Mouse (Mus musculus): Measurements from ENCODE around the gene Lrrc40. TPM values are rescaled to one million over a fixed set of nuclear protein-coding genes. Genes with fewer than 3 reads are reported as not detected.

Lrrc40 gene
- polyA plus RNA-seq (2015; fragmentation: Nextera tagmentation; extraction: Ambion mirVana) = 56.8 and 70.4 TPM in 2 replicates

DNA sequence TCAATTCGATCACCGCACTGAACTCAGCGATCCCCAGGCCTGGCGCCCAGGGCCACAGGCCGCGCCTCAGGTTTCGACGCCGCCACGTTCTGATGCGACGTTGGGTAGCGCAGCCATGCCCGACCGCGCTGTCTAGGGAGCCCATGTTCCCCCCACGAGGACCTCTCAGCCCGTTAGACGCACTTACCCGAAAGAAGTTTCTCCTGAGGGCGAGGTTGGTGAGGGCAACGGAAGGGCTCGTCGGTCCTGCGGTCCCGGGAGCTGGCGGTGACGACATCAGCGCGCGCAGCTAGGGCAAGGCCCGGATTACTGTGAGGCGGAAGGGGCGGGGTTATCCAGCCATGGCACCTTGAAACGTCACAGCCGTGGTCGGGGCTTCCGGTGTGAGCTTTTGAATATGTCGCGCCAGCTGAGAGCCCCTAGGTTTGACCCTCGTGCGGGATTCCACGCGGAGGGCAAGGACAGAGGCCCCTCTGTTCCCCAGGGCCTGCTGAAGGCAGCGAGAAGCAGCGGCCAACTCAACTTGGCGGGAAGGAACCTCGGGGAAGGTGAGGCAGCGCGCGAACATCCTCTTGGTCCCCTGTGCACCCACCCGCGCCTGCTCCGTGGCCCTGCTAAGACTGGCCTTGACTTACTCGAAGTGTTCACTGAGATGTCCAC lies at the start of gene Lrrc40, which contains the start of gene Srsf11:
Lrrc40 (plus strand) TSS at position 334 of the 660 bp plus-strand sequence.
Srsf11 (minus strand) TSS at position 311 of the 660 bp plus-strand sequence.
- peak within 1 kb of the TSS; percentile 68 for H3K9ac ChIP-seq (replicated peaks; ENCODE audit: low read depth, low read length)
- peak; percentile 96 for ATAC-seq
- no peaks in the 10 kb centered on the region for H3K27me3 ChIP-seq (replicated peaks; ENCODE audit: control insufficient read depth, insufficient read depth, low read length)
- no peaks in the 10 kb centered on the region for H3K9me3 ChIP-seq (ENCODE audit: control insufficient read depth, low read length)
- H3K27ac ChIP-seq (ENCODE audit: low read length) = peak within 1 kb of the TSS; percentile 39
- H3K4me1 ChIP-seq (replicated peaks; ENCODE audit: control insufficient read depth, insufficient read depth, low read length) = peaks cover 21% of the 10 kb centered on the region
- peak within 1 kb of the TSS; percentile 78 for H3K4me2 ChIP-seq (ENCODE audit: low read length)
- WGBS = under 1% methylated on average over 55 of the region's 55 CpGs
- peak within 1 kb of the TSS; percentile 54 for H3K4me3 ChIP-seq (replicated peaks; ENCODE audit: low read length)
- no peaks in the 10 kb centered on the region for H3K36me3 ChIP-seq (ENCODE audit: control insufficient read depth, insufficient read depth)

- Histone ChIP-seq H3K9me3 (ENCODE audit: control insufficient read depth, low read length) (no peaks in the 10 kb centered on the region), H3K4me3 (replicated peaks; ENCODE audit: low read length) (no peak overlapping the region), H3K36me3 (ENCODE audit: control insufficient read depth, insufficient read depth) (peaks cover 7% of the 10 kb centered on the region; the same call in 1 of the 2 replicates), H3K9ac (replicated peaks; ENCODE audit: low read depth, low read length) (no peak overlapping the region), H3K4me2 (ENCODE audit: low read length) (no peak overlapping the region), H3K27me3 (replicated peaks; ENCODE audit: control insufficient read depth, insufficient read depth, low read length) (no peaks in the 10 kb centered on the region), H3K4me1 (replicated peaks; ENCODE audit: control insufficient read depth, insufficient read depth, low read length) (no peaks in the 10 kb centered on the region), H3K27ac (ENCODE audit: low read length) (no peak overlapping the region)
- ATAC-seq = no peak
Observed at GRCm38 (mm10) chr3:157993322-157993721, 43.1 kb upstream of the Lrrc40 start.

- WGBS = 84% methylated on average over 2 of the region's 2 CpGs
- Histone ChIP-seq H3K4me3 (replicated peaks; ENCODE audit: low read length) (no peak overlapping the region), H3K36me3 (ENCODE audit: control insufficient read depth, insufficient read depth) (peaks cover 7% of the 10 kb centered on the region; the same call in 1 of the 2 replicates), H3K9me3 (ENCODE audit: control insufficient read depth, low read length) (no peaks in the 10 kb centered on the region), H3K27me3 (replicated peaks; ENCODE audit: control insufficient read depth, insufficient read depth, low read length) (no peaks in the 10 kb centered on the region), H3K4me2 (ENCODE audit: low read length) (no peak overlapping the region), H3K9ac (replicated peaks; ENCODE audit: low read depth, low read length) (no peak overlapping the region), H3K4me1 (replicated peaks; ENCODE audit: control insufficient read depth, insufficient read depth, low read length) (no peaks in the 10 kb centered on the region), H3K27ac (ENCODE audit: low read length) (no peak overlapping the region)
- no peak for ATAC-seq
Observed at GRCm38 (mm10) chr3:157995726-157996125, 40.7 kb upstream of the Lrrc40 start.

DNA sequence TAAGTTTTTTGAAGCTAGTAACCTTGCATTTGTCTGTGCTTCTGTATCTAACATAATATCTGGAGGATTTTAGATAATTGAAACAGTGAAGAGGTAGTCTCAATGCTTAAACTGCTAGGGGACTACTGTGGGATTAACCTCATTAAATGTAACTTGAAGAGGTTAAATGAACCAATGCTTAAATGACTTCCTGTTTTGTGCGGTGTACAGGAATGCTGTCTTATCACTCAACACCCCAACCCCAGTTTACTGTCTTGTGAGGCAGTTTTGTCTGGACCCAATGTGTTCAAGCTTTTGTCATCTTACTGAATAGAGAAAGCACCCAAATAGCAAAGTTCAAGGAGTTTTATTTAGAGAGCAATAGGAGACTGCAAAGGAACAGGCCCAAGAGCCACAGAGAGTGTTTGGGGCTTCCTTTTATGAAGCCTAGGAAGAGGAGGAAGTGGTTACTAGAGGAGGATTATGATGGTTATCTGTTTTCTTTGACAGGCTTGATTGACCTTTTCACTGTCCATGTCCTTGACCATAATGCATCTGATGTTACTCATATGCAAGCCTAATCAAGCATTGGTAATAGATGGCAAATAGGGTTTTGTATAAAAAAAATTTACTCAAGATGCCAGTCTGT lies 37.6 kb upstream of the Lrrc40 start:
- Histone ChIP-seq H3K4me1 (replicated peaks; ENCODE audit: control insufficient read depth, insufficient read depth, low read length) (no peaks in the 10 kb centered on the region), H3K27me3 (replicated peaks; ENCODE audit: control insufficient read depth, insufficient read depth, low read length) (no peaks in the 10 kb centered on the region), H3K27ac (ENCODE audit: low read length) (no peak overlapping the region), H3K9me3 (ENCODE audit: control insufficient read depth, low read length) (no peaks in the 10 kb centered on the region), H3K36me3 (ENCODE audit: control insufficient read depth, insufficient read depth) (peaks cover 18% of the 10 kb centered on the region), H3K4me3 (replicated peaks; ENCODE audit: low read length) (no peak overlapping the region), H3K4me2 (ENCODE audit: low read length) (no peak overlapping the region), H3K9ac (replicated peaks; ENCODE audit: low read depth, low read length) (no peak overlapping the region)
- no peak for ATAC-seq
- 30% methylated on average over 1 of the region's 1 CpGs for WGBS

DNA sequence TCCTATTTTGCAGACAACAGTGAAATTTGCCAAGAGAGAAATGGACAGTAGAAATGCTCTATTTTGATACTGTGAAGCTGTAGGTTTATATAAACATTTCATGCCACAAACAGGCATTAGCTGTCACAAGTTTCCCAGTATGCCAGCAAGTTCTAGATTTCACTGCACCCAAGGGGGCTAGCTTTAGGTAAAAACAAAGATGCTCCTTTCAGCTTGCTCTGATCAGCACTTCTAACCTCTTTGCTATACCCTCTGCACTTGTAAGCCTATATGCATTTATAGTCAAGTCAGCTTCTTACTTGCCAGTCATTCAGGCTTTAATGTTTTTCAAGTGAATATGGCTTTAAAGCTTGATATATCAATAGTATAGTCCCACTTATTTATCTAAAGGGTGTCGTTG lies 27.8 kb upstream of the Lrrc40 start:
- Histone ChIP-seq H3K4me1 (replicated peaks; ENCODE audit: control insufficient read depth, insufficient read depth, low read length) (no peaks in the 10 kb centered on the region), H3K36me3 (ENCODE audit: control insufficient read depth, insufficient read depth) (peaks cover 18% of the 10 kb centered on the region), H3K27me3 (replicated peaks; ENCODE audit: control insufficient read depth, insufficient read depth, low read length) (no peaks in the 10 kb centered on the region), H3K9me3 (ENCODE audit: control insufficient read depth, low read length) (no peaks in the 10 kb centered on the region), H3K4me3 (replicated peaks; ENCODE audit: low read length) (no peak overlapping the region), H3K4me2 (ENCODE audit: low read length) (no peak overlapping the region), H3K9ac (replicated peaks; ENCODE audit: low read depth, low read length) (no peak overlapping the region), H3K27ac (ENCODE audit: low read length) (no peak overlapping the region)
- no peak for ATAC-seq
- WGBS = 87% methylated on average over 1 of the region's 1 CpGs

DNA sequence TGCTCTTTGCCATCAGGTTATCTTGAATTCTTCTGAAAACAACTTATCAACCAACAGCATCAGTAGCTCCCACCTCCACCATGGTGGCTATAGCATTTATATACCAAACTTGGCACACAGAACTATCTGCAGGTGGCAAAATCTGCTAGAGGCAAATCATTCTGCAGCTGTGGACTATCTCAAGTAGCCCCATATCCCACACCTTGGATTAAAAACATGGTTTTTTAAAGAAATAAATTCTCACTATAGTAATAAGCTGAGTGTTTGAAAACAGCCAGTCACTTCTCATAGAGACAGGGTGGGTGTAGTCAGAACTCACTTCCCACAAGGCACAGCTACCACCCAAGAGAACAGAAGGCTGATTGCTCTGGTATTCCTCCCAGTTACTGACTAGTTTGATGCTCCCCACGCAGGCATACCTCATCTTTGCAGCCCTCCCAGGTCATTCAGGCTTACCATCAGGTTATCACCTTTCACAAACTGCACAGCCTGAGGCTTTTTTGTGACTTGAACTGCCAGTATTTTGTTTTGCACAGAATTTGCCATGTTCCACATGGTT lies 26.6 kb upstream of the Lrrc40 start:
- peaks cover 25% of the 10 kb centered on the region for H3K36me3 ChIP-seq (ENCODE audit: control insufficient read depth, insufficient read depth)
- peak; percentile 21; the same call in 1 of the 2 replicates for ATAC-seq
- 44% methylated on average over 1 of the region's 1 CpGs for WGBS
- no peaks in the 10 kb centered on the region for H3K9me3 ChIP-seq (ENCODE audit: control insufficient read depth, low read length)
- H3K27ac ChIP-seq (ENCODE audit: low read length) = no peak overlapping the region
- no peak overlapping the region for H3K9ac ChIP-seq (replicated peaks; ENCODE audit: low read depth, low read length)
- H3K4me1 ChIP-seq (replicated peaks; ENCODE audit: control insufficient read depth, insufficient read depth, low read length) = no peaks in the 10 kb centered on the region
- H3K4me3 ChIP-seq (replicated peaks; ENCODE audit: low read length) = no peak overlapping the region
- no peaks in the 10 kb centered on the region for H3K27me3 ChIP-seq (replicated peaks; ENCODE audit: control insufficient read depth, insufficient read depth, low read length)
- no peak overlapping the region for H3K4me2 ChIP-seq (ENCODE audit: low read length)

- Histone ChIP-seq H3K27ac (ENCODE audit: low read length) (peak overlapping the region; percentile 95), H3K4me1 (replicated peaks; ENCODE audit: control insufficient read depth, insufficient read depth, low read length) (peaks cover 18% of the 10 kb centered on the region), H3K36me3 (ENCODE audit: control insufficient read depth, insufficient read depth) (no peaks in the 10 kb centered on the region), H3K9ac (replicated peaks; ENCODE audit: low read depth, low read length) (peak overlapping the region; percentile 97), H3K4me3 (replicated peaks; ENCODE audit: low read length) (peak overlapping the region; percentile 99), H3K27me3 (replicated peaks; ENCODE audit: control insufficient read depth, insufficient read depth, low read length) (no peaks in the 10 kb centered on the region), H3K9me3 (ENCODE audit: control insufficient read depth, low read length) (no peaks in the 10 kb centered on the region), H3K4me2 (ENCODE audit: low read length) (peak overlapping the region; percentile 78)
- under 1% methylated on average over 58 of the region's 61 CpGs for WGBS
- peak; percentile 93 for ATAC-seq
Observed at GRCm38 (mm10) chr3:158031371-158031925, 5.0 kb upstream of the Lrrc40 start.

GRCm38 (mm10) chr3:158032106-158032505 lies 4.4 kb upstream of the Lrrc40 start:
- Histone ChIP-seq H3K36me3 (ENCODE audit: control insufficient read depth, insufficient read depth) (no peaks in the 10 kb centered on the region), H3K9ac (replicated peaks; ENCODE audit: low read depth, low read length) (peak overlapping the region; percentile 97), H3K9me3 (ENCODE audit: control insufficient read depth, low read length) (no peaks in the 10 kb centered on the region), H3K4me1 (replicated peaks; ENCODE audit: control insufficient read depth, insufficient read depth, low read length) (peaks cover 18% of the 10 kb centered on the region), H3K4me2 (ENCODE audit: low read length) (peak overlapping the region; percentile 78), H3K4me3 (replicated peaks; ENCODE audit: low read length) (peak overlapping the region; percentile 99), H3K27ac (ENCODE audit: low read length) (peak overlapping the region; percentile 95), H3K27me3 (replicated peaks; ENCODE audit: control insufficient read depth, insufficient read depth, low read length) (no peaks in the 10 kb centered on the region)
- ATAC-seq = peak; percentile 0; the same call in 1 of the 2 replicates
- WGBS = 2% methylated on average over 4 of the region's 4 CpGs

GRCm38 (mm10) chr3:158035866-158036265 lies 596 bp upstream of the Lrrc40 start:
- 1% methylated on average over 11 of the region's 11 CpGs for WGBS
- H3K4me3 ChIP-seq (replicated peaks; ENCODE audit: low read length) = peak overlapping the region; percentile 54
- peak overlapping the region; percentile 68 for H3K9ac ChIP-seq (replicated peaks; ENCODE audit: low read depth, low read length)
- H3K36me3 ChIP-seq (ENCODE audit: control insufficient read depth, insufficient read depth) = no peaks in the 10 kb centered on the region
- peak overlapping the region; percentile 75 for H3K4me2 ChIP-seq (ENCODE audit: low read length)
- peaks cover 21% of the 10 kb centered on the region for H3K4me1 ChIP-seq (replicated peaks; ENCODE audit: control insufficient read depth, insufficient read depth, low read length)
- no peaks in the 10 kb centered on the region for H3K9me3 ChIP-seq (ENCODE audit: control insufficient read depth, low read length)
- H3K27me3 ChIP-seq (replicated peaks; ENCODE audit: control insufficient read depth, insufficient read depth, low read length) = no peaks in the 10 kb centered on the region
- no peak for ATAC-seq
- H3K27ac ChIP-seq (ENCODE audit: low read length) = peak overlapping the region; percentile 39
